Mouse (Mus musculus) erythroblast, embryonic 14.5 days (primary cell): Measurements from ENCODE around the gene Eif2d.

Experiments used
- GATA1 ChIP-seq: IDR thresholded peaks from 2 replicates; pipeline ENCODE4 v1.6.1; 2012; ENCODE audit warnings: low read length, inconsistent platforms, mixed read lengths
- TAL1 ChIP-seq: IDR thresholded peaks from 3 replicates; pipeline ENCODE4 v1.6.1; 2012; ENCODE audit warnings: low read length, inconsistent platforms, mixed read lengths

- TF ChIP-seq TAL1: no peak
- no peak for TF ChIP-seq GATA1
Observed at GRCm38 (mm10) chr1:131146181-131146614, 6.8 kb upstream of the Eif2d start.
